Mouse (Mus musculus) intestine, embryonic 14.5 days (tissue): Measurements from ENCODE around the gene Chrne. TPM values are rescaled to one million over a fixed set of nuclear protein-coding genes. Genes with fewer than 3 reads are reported as not detected.
A peak's percentile ranks its signal among the peaks of the same experiment; 100 is the strongest.

Experiments used
- ATAC-seq: fragments of 200-750 bp; cut with Nextera tagmentation; replicated peaks from 2 replicates; pipeline ENCODE4 v1.8.0; 2017; ENCODE audit warnings: low read depth, moderate number of reproducible peaks, moderate TSS enrichment, moderate library complexity; ENCODE audit not compliant: low FRiP score, low TSS enrichment
- DNase-seq: peaks from one replicate; pipeline ENCODE4 v3.0.0-alpha.2; 2018; ENCODE audit warnings: low spot score
- H3K27ac ChIP-seq: fragments of 300-500 bp; sonication (generic); 2 replicates; pipeline ENCODE4 v1.5.1; 2014; ENCODE audit warnings: low read depth, mild to moderate bottlenecking, control low read depth
- H3K27me3 ChIP-seq: fragments of 300-500 bp; sonication (generic); replicated peaks from 2 replicates; pipeline ENCODE4 v1.6.1; 2014; ENCODE audit warnings: low read length, control low read depth; ENCODE audit not compliant: control insufficient read depth, insufficient read depth
- H3K36me3 ChIP-seq: fragments of 300-500 bp; sonication (generic); 2 replicates; pipeline ENCODE4 v1.6.1; 2014; ENCODE audit warnings: low read length, control low read depth; ENCODE audit not compliant: control insufficient read depth, insufficient read depth
- H3K4me1 ChIP-seq: fragments of 300-500 bp; sonication (generic); replicated peaks from 2 replicates; pipeline ENCODE4 v1.6.1; 2014; ENCODE audit warnings: low read length, control low read depth, mixed read lengths; ENCODE audit not compliant: control insufficient read depth, insufficient read depth
- H3K4me2 ChIP-seq: fragments of 300-500 bp; sonication (generic); 2 replicates; pipeline ENCODE4 v1.6.1; 2014; ENCODE audit warnings: low read length
- H3K4me3 ChIP-seq: fragments of 300-500 bp; sonication (generic); 2 replicates; pipeline ENCODE4 v1.5.1; 2014; ENCODE audit warnings: low read depth, low read length, control low read depth, mixed read lengths
- H3K9ac ChIP-seq: fragments of 300-500 bp; sonication (generic); 2 replicates; pipeline ENCODE4 v1.6.1; 2014; ENCODE audit warnings: mild to moderate bottlenecking, low read length
- H3K9me3 ChIP-seq: fragments of 300-500 bp; sonication (generic); 2 replicates; pipeline ENCODE4 v1.6.1; 2016; ENCODE audit warnings: low read length, control low read depth; ENCODE audit not compliant: control insufficient read depth
- WGBS: fragments of 180-500 bp; shearing (Covaris S2); extraction: QIAGEN DNeasy Blood & Tissue Kit; methylation state at CpG from one replicate; pipeline ENCODE4 v1.1.7; 2014; 5-methylcytosine and 5-hydroxymethylcytosine counted together
- polyA plus RNA-seq: library from polyadenylated mRNA; unstranded; fragments of >200 nt; fragmentation: Nextera tagmentation; extraction: Ambion mirVana; gene quantifications from 2 replicates; pipeline ENCODE4 v1.2.1, GENCODE M21; 2014

Gene Chrne
- polyA plus RNA-seq, 1 experiment from 2014 or later: 0.30 TPM

DNA sequence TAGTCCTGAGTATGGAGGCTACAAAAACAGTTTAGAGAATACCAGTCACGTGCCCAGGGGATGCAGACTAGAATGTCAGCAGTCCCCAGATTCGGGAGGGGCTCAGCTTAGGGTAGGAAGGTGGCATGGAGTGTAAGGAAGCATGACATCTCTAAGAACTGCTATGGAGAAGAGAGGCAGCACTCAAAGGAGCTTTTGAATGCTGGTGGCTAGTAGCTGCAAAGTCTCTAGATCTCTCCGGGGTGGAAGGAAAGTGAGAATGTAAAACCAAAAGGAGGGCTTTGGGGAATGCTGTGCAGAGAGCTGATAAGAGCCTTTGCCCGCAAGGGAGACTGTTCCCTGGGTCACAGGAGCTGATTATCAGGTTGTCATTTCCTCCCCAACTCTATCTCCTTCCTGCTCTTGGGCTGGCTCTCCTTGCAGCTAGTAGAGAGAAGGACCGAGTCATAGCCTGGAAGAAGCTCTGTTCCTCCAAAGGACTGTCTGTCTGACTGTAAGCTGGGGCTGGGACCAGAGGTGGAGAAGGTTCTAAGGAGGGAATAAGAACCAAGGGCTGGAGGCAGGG lies 19.8 kb upstream of the Chrne start, which contains the start of gene Gp1ba:
Gene Gp1ba, plus strand, starts transcription at position 409 of the 565 bp plus-strand sequence.
- ATAC-seq (no peak), DNase-seq (no peak)
- peaks cover 5% of the 10 kb centered on the region; the same call in 1 of the 2 replicates for H3K36me3 ChIP-seq
- no peak within 1 kb of the TSS for H3K4me3 ChIP-seq
- H3K9me3 ChIP-seq: no peaks in the 10 kb centered on the region
- no peaks in the 10 kb centered on the region for H3K27me3 ChIP-seq
- H3K4me1 ChIP-seq: no peaks in the 10 kb centered on the region
- H3K4me2 ChIP-seq: no peak within 1 kb of the TSS
- H3K27ac ChIP-seq: no peak within 1 kb of the TSS
- WGBS: 28% methylated on average over 5 of the region's 5 CpGs
- H3K9ac ChIP-seq: no peak within 1 kb of the TSS

DNA sequence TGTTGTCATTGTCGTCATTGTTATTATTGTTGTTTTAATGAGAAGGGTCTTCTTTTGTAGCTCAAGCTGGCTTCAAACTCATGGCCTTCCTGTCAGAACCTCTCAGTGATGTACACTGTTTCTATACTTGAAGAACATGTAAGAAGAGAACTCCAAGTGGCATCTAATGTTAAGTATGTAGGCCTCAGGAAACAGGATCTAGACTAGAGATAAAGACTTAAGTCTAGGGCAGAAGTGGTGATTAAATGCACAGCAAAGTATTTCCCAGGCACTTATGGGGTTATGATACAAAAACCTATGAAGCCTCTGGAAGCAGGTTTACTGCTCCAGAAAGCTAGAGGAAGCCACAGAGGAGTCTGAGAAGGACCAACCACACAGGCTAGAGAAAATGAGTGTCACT lies 19.3 kb upstream of the Chrne start:
- WGBS: 95% methylated on average over 1 of the region's 1 CpGs
- no peak for ATAC-seq
- H3K4me1 ChIP-seq: no peaks in the 10 kb centered on the region

DNA sequence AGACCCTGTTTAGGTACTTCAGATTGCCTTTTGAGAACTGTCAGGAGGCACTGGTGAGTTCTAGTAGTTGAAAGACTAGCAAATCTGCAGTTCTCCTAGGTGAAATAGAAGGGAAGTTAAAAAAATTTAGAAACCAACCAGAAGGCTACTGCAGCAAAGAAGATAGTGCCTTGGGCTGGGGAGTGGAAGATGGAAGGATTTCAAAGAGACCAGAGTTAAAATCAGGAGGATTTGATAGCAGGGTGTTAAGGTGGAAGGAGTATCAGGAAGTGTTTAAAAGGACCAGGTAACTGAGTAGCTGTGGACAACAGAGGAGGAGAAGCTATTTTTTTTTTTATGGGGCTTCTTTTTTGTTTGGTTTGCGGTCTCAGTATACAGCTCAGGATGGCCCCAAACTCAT lies 18.7 kb upstream of the Chrne start:
- Histone ChIP-seq H3K36me3 (no peaks in the 10 kb centered on the region), H3K4me2 (no peak overlapping the region), H3K27me3 (no peaks in the 10 kb centered on the region), H3K4me3 (no peak overlapping the region), H3K27ac (no peak overlapping the region), H3K9ac (no peak overlapping the region), H3K9me3 (no peaks in the 10 kb centered on the region), H3K4me1 (no peaks in the 10 kb centered on the region)
- 100% methylated on average over 1 of the region's 1 CpGs for WGBS
- no peak for ATAC-seq
- DNase-seq: no peak

More for the DNA sequence above, 19.3 kb upstream of the Chrne start:
- DNase-seq: no peak
- Histone ChIP-seq H3K36me3 (no peaks in the 10 kb centered on the region; the same call in 1 of the 2 replicates), H3K27ac (no peak overlapping the region), H3K9me3 (no peaks in the 10 kb centered on the region), H3K4me2 (no peak overlapping the region), H3K9ac (no peak overlapping the region), H3K4me3 (no peak overlapping the region), H3K27me3 (no peaks in the 10 kb centered on the region)

DNA sequence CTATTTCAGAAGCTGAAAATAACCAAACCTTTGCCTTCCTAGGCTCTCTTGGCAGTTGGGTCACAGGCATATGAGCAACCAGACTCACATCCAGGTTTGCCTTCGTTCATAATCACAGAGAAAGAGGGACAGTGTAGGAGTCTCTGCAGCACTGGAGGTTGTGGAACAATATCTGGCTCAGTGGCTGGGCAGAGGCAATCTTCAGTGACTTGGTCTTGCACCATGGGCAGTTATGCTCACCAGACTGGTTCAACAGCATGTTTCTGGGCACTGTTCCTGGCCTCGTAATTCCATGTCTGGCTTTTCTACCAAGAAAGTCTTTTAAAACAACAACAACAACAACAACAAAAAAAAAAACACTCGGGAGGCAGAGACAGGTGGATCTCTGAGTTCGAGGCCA lies 16.6 kb upstream of the Chrne start:
- no peak for DNase-seq
- Histone ChIP-seq H3K27ac (no peak overlapping the region), H3K27me3 (no peaks in the 10 kb centered on the region), H3K4me3 (no peak overlapping the region), H3K9me3 (no peaks in the 10 kb centered on the region), H3K4me2 (no peak overlapping the region), H3K4me1 (no peaks in the 10 kb centered on the region), H3K9ac (no peak overlapping the region), H3K36me3 (no peaks in the 10 kb centered on the region)
- 81% methylated on average over 4 of the region's 4 CpGs for WGBS
- ATAC-seq: no peak

DNA sequence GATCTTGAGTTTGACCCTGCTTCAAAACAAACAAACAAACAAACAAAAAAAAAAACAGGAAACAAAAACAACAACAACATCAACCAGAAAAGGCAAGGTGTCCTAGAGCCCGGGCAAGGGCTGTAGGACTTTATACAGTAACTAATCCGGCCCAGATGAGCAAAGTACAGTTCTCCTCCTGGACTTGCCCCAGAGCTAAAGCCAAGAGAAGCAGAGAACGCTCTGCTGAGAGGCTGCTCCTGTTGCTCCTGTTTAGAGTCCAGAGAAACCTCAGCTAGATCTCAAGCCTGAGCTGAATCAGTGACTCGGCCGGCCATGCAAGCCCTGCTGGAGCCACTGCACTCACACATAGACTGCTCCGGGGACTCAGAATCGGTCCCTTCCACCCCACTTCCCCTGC lies 11.1 kb upstream of the Chrne start:
- DNase-seq: no peak
- H3K4me2 ChIP-seq: no peak overlapping the region
- no peaks in the 10 kb centered on the region for H3K4me1 ChIP-seq
- H3K4me3 ChIP-seq: no peak overlapping the region
- no peak overlapping the region for H3K9ac ChIP-seq
- ATAC-seq: no peak
- H3K27ac ChIP-seq: no peak overlapping the region
- H3K27me3 ChIP-seq: no peaks in the 10 kb centered on the region
- no peaks in the 10 kb centered on the region for H3K36me3 ChIP-seq
- H3K9me3 ChIP-seq: no peaks in the 10 kb centered on the region
- 76% methylated on average over 7 of the region's 7 CpGs for WGBS

DNA sequence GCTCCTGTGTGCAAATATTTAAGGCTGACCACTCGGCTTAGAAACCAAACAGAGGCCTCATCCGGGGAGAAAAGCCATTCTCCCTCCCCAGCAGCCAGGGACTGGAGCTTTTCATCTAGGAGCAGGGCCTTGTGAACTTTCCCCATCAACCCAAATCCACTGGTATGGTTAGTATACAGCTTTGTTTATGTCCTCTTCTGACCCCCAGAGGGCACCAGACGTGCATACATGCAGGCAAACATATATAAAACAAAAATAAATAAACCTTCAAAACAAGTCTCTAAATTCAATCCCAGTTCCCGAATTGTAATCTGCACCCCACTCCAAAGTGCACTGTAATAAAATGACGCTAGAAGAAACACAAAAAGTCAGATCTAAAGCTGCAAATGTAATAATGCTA lies 10.5 kb upstream of the Chrne start:
- 43% methylated on average over 5 of the region's 5 CpGs for WGBS
- Histone ChIP-seq H3K27me3 (no peaks in the 10 kb centered on the region), H3K4me2 (no peak overlapping the region), H3K4me3 (no peak overlapping the region), H3K9ac (no peak overlapping the region), H3K27ac (no peak overlapping the region), H3K4me1 (no peaks in the 10 kb centered on the region), H3K9me3 (no peaks in the 10 kb centered on the region), H3K36me3 (no peaks in the 10 kb centered on the region)
- ATAC-seq (no peak), DNase-seq (no peak)

DNA sequence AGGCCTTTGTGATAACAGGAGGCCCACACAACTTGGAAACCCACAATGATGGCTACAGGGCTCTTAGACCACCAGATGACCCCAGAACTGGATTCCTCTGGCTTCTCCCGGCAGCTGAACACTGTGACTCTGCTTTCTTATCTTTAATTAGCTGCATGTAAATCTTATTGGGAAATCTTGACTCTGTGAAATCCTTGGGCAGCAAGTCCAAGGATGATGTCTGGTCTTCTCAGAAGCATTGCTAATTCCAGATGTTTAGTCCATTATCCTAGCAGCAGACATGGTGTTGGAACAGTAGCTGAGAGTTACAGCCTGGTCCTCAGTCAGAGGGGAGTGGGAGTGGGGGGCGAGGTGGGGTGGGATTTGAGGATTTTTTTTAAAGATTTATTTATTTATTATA lies 9.4 kb upstream of the Chrne start:
- WGBS: 70% methylated on average over 2 of the region's 2 CpGs
- ATAC-seq (no peak), DNase-seq (no peak)
- no peaks in the 10 kb centered on the region for H3K36me3 ChIP-seq
- H3K4me1 ChIP-seq: no peaks in the 10 kb centered on the region
- H3K27ac ChIP-seq: no peak overlapping the region
- no peaks in the 10 kb centered on the region for H3K9me3 ChIP-seq
- no peak overlapping the region for H3K4me2 ChIP-seq
- no peaks in the 10 kb centered on the region for H3K27me3 ChIP-seq
- H3K4me3 ChIP-seq: no peak overlapping the region
- no peak overlapping the region for H3K9ac ChIP-seq

DNA sequence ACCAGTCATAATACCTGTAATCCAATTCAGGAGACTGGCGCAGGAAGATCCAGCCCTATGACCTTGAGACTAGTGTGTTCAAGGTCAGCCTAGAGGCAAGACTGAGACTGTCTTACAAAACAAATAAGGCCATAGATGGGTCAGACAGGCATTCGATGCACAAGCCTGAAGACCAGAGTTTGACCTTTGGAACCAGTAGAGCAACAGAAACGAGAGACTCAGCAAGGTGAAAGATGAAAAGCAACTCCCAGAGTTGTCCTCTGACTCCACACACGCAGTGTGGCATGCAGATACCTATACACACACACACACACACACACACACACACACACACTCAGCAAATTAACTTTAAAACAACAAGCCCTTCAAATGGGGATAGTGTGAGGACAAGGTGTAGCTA lies 7.9 kb upstream of the Chrne start:
- 60% methylated on average over 4 of the region's 4 CpGs for WGBS
- H3K4me3 ChIP-seq: no peak overlapping the region
- DNase-seq: no peak
- no peak overlapping the region for H3K27ac ChIP-seq
- H3K4me1 ChIP-seq: no peaks in the 10 kb centered on the region
- H3K36me3 ChIP-seq: no peaks in the 10 kb centered on the region
- no peak overlapping the region for H3K9ac ChIP-seq
- no peaks in the 10 kb centered on the region for H3K27me3 ChIP-seq
- H3K9me3 ChIP-seq: no peaks in the 10 kb centered on the region
- ATAC-seq: no peak
- no peak overlapping the region for H3K4me2 ChIP-seq

DNA sequence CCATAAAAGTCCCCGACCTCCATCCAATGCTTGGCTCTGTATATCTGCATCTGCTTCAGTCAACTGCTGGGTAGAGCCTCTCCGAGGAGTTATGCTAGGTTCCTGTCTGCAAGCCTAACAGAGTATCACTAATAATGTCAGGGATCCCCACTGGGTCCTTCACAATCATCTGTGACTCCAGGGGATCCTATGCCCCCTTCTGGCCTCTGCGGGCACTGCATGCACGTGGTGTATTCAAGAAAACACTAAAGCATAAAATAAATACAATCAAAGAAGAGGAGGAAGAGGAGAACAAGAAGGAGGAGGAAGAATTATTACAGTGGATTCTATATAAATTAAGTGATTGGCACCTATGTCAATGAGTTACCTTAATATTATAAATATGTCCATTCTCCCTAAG lies 6.5 kb upstream of the Chrne start:
- WGBS: 46% methylated on average over 4 of the region's 4 CpGs
- ATAC-seq: no peak
- H3K27ac ChIP-seq: no peak overlapping the region

More for the DNA sequence above, 6.5 kb upstream of the Chrne start:
- H3K4me2 ChIP-seq: no peak overlapping the region
- DNase-seq: peak; percentile 82
- H3K36me3 ChIP-seq: no peaks in the 10 kb centered on the region
- no peak overlapping the region for H3K9ac ChIP-seq
- H3K4me3 ChIP-seq: no peak overlapping the region
- no peaks in the 10 kb centered on the region for H3K9me3 ChIP-seq
- no peaks in the 10 kb centered on the region for H3K4me1 ChIP-seq
- H3K27me3 ChIP-seq: no peaks in the 10 kb centered on the region
